Mouse (Mus musculus): ENCODE measurements at regions not wholly inside any gene's neighbourhood (a gene's known extent, or its start where the extent isn't known, plus 50 kb on each side); places are given as distances from the start of the nearest gene placed in this dataset.

- no peak for DNase-seq
Observed at GRCm38 (mm10) chr10:92076754-92077153, 645.5 kb downstream of the Nedd1 start.

- DNase-seq: no peak
Observed at GRCm38 (mm10) chr10:92075469-92075868, 646.8 kb downstream of the Nedd1 start.

GRCm38 (mm10) chr10:92074698-92075394 lies 647.4 kb downstream of the Nedd1 start:
- no peak for DNase-seq

GRCm38 (mm10) chr10:92073873-92074390 lies 648.3 kb downstream of the Nedd1 start:
- no peak for DNase-seq

GRCm38 (mm10) chr10:92044783-92045182 lies 677.4 kb downstream of the Nedd1 start:
- no peak for DNase-seq

GRCm38 (mm10) chr10:92036176-92036575 lies 686.0 kb downstream of the Nedd1 start:
- peak; percentile 20 to 23 for DNase-seq

- no peak for DNase-seq
Observed at GRCm38 (mm10) chr10:92030221-92030620, 692.0 kb downstream of the Nedd1 start.

- no peak for DNase-seq
Observed at GRCm38 (mm10) chr10:92024203-92024602, 698.0 kb downstream of the Nedd1 start.

GRCm38 (mm10) chr10:92021036-92021435 lies 701.2 kb downstream of the Nedd1 start:
- no peak for DNase-seq

- no peak for DNase-seq
Observed at GRCm38 (mm10) chr10:92009551-92009950, 712.7 kb downstream of the Nedd1 start.

- no peak for DNase-seq
Observed at GRCm38 (mm10) chr10:92007891-92008290, 714.3 kb downstream of the Nedd1 start.

- DNase-seq: no peak
Observed at GRCm38 (mm10) chr10:92006467-92006866, 715.8 kb downstream of the Nedd1 start.

- DNase-seq: no peak
Observed at GRCm38 (mm10) chr10:91991040-91991439, 731.2 kb downstream of the Nedd1 start.

- DNase-seq: no peak
Observed at GRCm38 (mm10) chr10:91988364-91988763, 733.9 kb downstream of the Nedd1 start.

GRCm38 (mm10) chr10:91979841-91980240 lies 742.4 kb downstream of the Nedd1 start:
- no peak for DNase-seq

- no peak for DNase-seq
Observed at GRCm38 (mm10) chr10:91971951-91972350, 750.3 kb downstream of the Nedd1 start.

GRCm38 (mm10) chr10:91967570-91968310 lies 754.5 kb downstream of the Nedd1 start:
- DNase-seq: no peak

- no peak for DNase-seq
Observed at GRCm38 (mm10) chr10:91959734-91960492, 762.3 kb downstream of the Nedd1 start.

GRCm38 (mm10) chr10:91953078-91953477 lies 769.1 kb downstream of the Nedd1 start:
- DNase-seq: no peak

- DNase-seq: no peak
Observed at GRCm38 (mm10) chr10:91923626-91924025, 742.5 kb upstream of the Tmpo start.

GRCm38 (mm10) chr10:91889864-91890263 lies 708.7 kb upstream of the Tmpo start:
- no peak for DNase-seq

GRCm38 (mm10) chr10:91888537-91888936 lies 707.4 kb upstream of the Tmpo start:
- peak; percentile 29 to 45 for DNase-seq

- DNase-seq: no peak
Observed at GRCm38 (mm10) chr10:91883155-91883554, 702.0 kb upstream of the Tmpo start.

Measured in layer of hippocampus, postnatal 36 days (tissue).